Mouse (Mus musculus): ENCODE measurements around the gene Rhox2g. TPM values are rescaled to one million over a fixed set of nuclear protein-coding genes. Genes with fewer than 3 reads are reported as not detected.
"Not testable (repeated sequence)": the region's sequence is repeated elsewhere in the genome, so short reads cannot be mapped to it uniquely, and the experiment has no call there.

Gene Rhox2g
- polyA plus RNA-seq (2016; fragmentation: Nextera tagmentation; extraction: Ambion mirVana): not detected in 2 replicates

DNA sequence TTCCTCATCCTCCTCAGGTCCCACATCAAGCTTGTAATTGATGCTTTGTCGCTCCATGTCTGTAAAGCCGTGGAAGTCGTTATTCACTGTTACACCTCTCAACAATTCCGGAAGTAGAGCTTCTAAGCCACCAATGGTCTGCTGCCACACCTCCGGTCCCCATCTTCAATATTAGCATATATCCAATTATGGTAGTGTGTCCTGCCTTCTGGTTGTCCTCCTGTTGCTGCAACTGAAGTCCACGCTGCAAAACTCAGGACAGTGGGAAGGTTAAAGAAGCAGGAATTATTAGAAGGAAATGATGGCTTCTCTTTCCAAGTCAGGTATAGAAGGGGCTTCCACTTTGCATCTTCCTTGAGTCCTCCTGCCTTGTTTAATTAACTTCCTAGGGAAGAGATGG is at the start of gene Rhox2g:
Gene Rhox2g (minus strand): TSS at position 101 of the 400 bp plus-strand sequence.
- not testable (repeated sequence) for H3K9me3 ChIP-seq; H3K27ac ChIP-seq; H3K27me3 ChIP-seq (ENCODE audit: insufficient read depth, poor library complexity, severe bottlenecking); DNase-seq (ENCODE audit: low spot score); H3K4me3 ChIP-seq; H3K36me3 ChIP-seq; H3K4me1 ChIP-seq
- 92% methylated on average over 6 of the region's 6 CpGs for WGBS

GRCm38 (mm10) chrX:37692261-37692660 is 49.0 kb upstream of the Rhox2g start:
- no peaks in the 10 kb centered on the region for H3K36me3 ChIP-seq
- WGBS: 69% methylated on average over 2 of the region's 2 CpGs

DNA sequence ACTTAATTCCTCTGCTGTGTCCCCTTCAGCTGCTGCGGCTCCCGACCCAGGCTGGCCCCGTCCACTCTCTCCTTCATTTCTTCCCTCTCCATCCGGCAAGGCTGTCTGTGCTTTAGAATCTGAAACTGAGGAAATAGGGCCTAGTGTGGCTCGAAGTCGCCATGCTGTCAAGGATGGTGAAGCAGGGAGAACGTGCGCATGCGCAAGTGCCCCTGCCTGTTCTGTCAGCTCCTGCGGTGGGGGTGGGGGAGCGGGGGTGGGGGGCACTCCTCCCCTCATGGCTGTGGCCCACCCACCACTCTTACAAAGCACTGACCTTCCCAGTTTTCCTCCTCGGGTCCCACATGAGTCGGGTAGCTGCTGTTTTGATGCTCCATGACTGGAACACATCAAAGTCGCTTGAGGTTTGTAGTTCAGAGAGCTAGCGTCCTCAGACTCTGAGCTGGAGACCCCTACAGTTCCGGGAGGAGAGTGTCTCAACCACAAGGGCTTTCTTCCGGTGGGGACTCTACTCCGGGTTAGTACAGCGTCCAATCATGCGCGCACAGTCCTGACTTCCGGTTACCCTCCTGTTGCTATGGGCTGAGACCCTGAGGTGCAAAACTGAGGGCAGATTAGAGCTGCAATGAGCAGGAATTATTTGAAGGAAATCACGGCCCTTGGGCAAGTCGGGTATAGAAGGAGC is 39.9 kb upstream of the Rhox2g start:
- no peak for DNase-seq (ENCODE audit: low spot score)

More at GRCm38 (mm10) chrX:37692261-37692660, 49.0 kb upstream of the Rhox2g start:
- H3K9me3 ChIP-seq: no peaks in the 10 kb centered on the region
- H3K27ac ChIP-seq: no peak overlapping the region
- DNase-seq (ENCODE audit: low spot score): no peak
- no peak overlapping the region for H3K4me3 ChIP-seq
- no peaks in the 10 kb centered on the region for H3K4me1 ChIP-seq
- H3K27me3 ChIP-seq (ENCODE audit: insufficient read depth, poor library complexity, severe bottlenecking): no peaks in the 10 kb centered on the region

GRCm38 (mm10) chrX:37673177-37673576 is 29.9 kb upstream of the Rhox2g start, which contains the start of gene Rhox2h:
TSS of gene Rhox2h (minus strand) at chrX:37673277.
- H3K9me3 ChIP-seq; H3K36me3 ChIP-seq; H3K4me1 ChIP-seq; H3K4me3 ChIP-seq; DNase-seq (ENCODE audit: low spot score); H3K27me3 ChIP-seq (ENCODE audit: insufficient read depth, poor library complexity, severe bottlenecking); H3K27ac ChIP-seq: not testable (repeated sequence)
- 79% methylated on average over 8 of the region's 8 CpGs for WGBS

More for the DNA sequence above, 39.9 kb upstream of the Rhox2g start:
- 81% methylated on average over 24 of the region's 24 CpGs for WGBS
- Histone ChIP-seq H3K4me1 (no peaks in the 10 kb centered on the region), H3K4me3 (no peak overlapping the region), H3K36me3 (no peaks in the 10 kb centered on the region), H3K27ac (no peak overlapping the region), H3K27me3 (ENCODE audit: insufficient read depth, poor library complexity, severe bottlenecking) (no peaks in the 10 kb centered on the region), H3K9me3 (no peaks in the 10 kb centered on the region)

GRCm38 (mm10) chrX:37668664-37669063 is 25.4 kb upstream of the Rhox2g start, which contains the start of gene Rhox3h:
TSS of gene Rhox3h (minus strand) at chrX:37668764.
- not testable (repeated sequence) for H3K9me3 ChIP-seq; H3K4me1 ChIP-seq; H3K27ac ChIP-seq; H3K4me3 ChIP-seq; H3K27me3 ChIP-seq (ENCODE audit: insufficient read depth, poor library complexity, severe bottlenecking); H3K36me3 ChIP-seq; DNase-seq (ENCODE audit: low spot score)
- 86% methylated on average over 1 of the region's 3 CpGs for WGBS

- 82% methylated on average over 17 of the region's 20 CpGs for WGBS
- DNase-seq (ENCODE audit: low spot score); H3K4me3 ChIP-seq; H3K4me1 ChIP-seq; H3K27ac ChIP-seq; H3K27me3 ChIP-seq (ENCODE audit: insufficient read depth, poor library complexity, severe bottlenecking); H3K9me3 ChIP-seq; H3K36me3 ChIP-seq: not testable (repeated sequence)
These were observed 8.0 kb upstream of the Rhox2g start, which contains the start of gene Rhox4g for GRCm38 (mm10) chrX:37651227-37651626. TSS of gene Rhox4g (minus strand) at chrX:37651327.

- not testable (repeated sequence) for H3K27ac ChIP-seq; H3K9me3 ChIP-seq; H3K4me1 ChIP-seq; H3K27me3 ChIP-seq (ENCODE audit: insufficient read depth, poor library complexity, severe bottlenecking); H3K36me3 ChIP-seq; H3K4me3 ChIP-seq; DNase-seq (ENCODE audit: low spot score)
- WGBS: 87% methylated on average over 2 of the region's 2 CpGs
These were observed 14.8 kb downstream of the Rhox2g start, which contains the start of gene Rhox3g for GRCm38 (mm10) chrX:37628512-37628911. TSS of gene Rhox3g (minus strand) at chrX:37628612.

- H3K4me3 ChIP-seq; H3K36me3 ChIP-seq; H3K9me3 ChIP-seq; H3K4me1 ChIP-seq; H3K27ac ChIP-seq; DNase-seq (ENCODE audit: low spot score); H3K27me3 ChIP-seq (ENCODE audit: insufficient read depth, poor library complexity, severe bottlenecking): not testable (repeated sequence)
- 94% methylated on average over 16 of the region's 19 CpGs for WGBS
These were observed 35.7 kb downstream of the Rhox2g start, which contains the start of gene Rhox4f for GRCm38 (mm10) chrX:37607604-37608003. TSS of gene Rhox4f (minus strand) at chrX:37607704.

Other genes with a start within 250 kb of the Rhox2g start
- not detected in 2 replicates for gene Rhox2b, start 231.4 kb downstream of the Rhox2g start, polyA plus RNA-seq (2016; fragmentation: Nextera tagmentation; extraction: Ambion mirVana)
- gene Rhox4b, start 211.0 kb downstream of the Rhox2g start, polyA plus RNA-seq (2016; fragmentation: Nextera tagmentation; extraction: Ambion mirVana): 0.42 and 0.63 TPM in 2 replicates
- gene Rhox2c, start 189.8 kb downstream of the Rhox2g start, polyA plus RNA-seq (2016; fragmentation: Nextera tagmentation; extraction: Ambion mirVana): not detected in 2 replicates
- gene Rhox3c, start 184.9 kb downstream of the Rhox2g start, polyA plus RNA-seq (2016; fragmentation: Nextera tagmentation; extraction: Ambion mirVana): not detected in 2 replicates
- gene Rhox4c, start 163.1 kb downstream of the Rhox2g start, polyA plus RNA-seq (2016; fragmentation: Nextera tagmentation; extraction: Ambion mirVana): not detected in 2 replicates
- gene Rhox2d, start 150.0 kb downstream of the Rhox2g start, polyA plus RNA-seq (2016; fragmentation: Nextera tagmentation; extraction: Ambion mirVana): not detected in 2 replicates
- 0.10 TPM in 1 of 2 replicates, not detected in the other for gene Rhox4d, start 129.1 kb downstream of the Rhox2g start, polyA plus RNA-seq (2016; fragmentation: Nextera tagmentation; extraction: Ambion mirVana)
- gene Rhox2e, start 113.0 kb downstream of the Rhox2g start, polyA plus RNA-seq (2016; fragmentation: Nextera tagmentation; extraction: Ambion mirVana): not detected in 2 replicates
- gene Rhox3e, start 101.5 kb downstream of the Rhox2g start, polyA plus RNA-seq (2016; fragmentation: Nextera tagmentation; extraction: Ambion mirVana): not detected in 2 replicates
- gene Rhox4e, start 86.1 kb downstream of the Rhox2g start, polyA plus RNA-seq (2016; fragmentation: Nextera tagmentation; extraction: Ambion mirVana): 0.60 TPM in 1 of 2 replicates, not detected in the other
- not detected in 2 replicates for gene Rhox2f, start 72.1 kb downstream of the Rhox2g start, polyA plus RNA-seq (2016; fragmentation: Nextera tagmentation; extraction: Ambion mirVana)
- gene Rhox3f, start 62.5 kb downstream of the Rhox2g start, polyA plus RNA-seq (2016; fragmentation: Nextera tagmentation; extraction: Ambion mirVana): not detected in 2 replicates
- gene Rhox4f, start 35.8 kb downstream of the Rhox2g start, polyA plus RNA-seq (2016; fragmentation: Nextera tagmentation; extraction: Ambion mirVana): not detected in 2 replicates
- gene Rhox3g, start 14.9 kb downstream of the Rhox2g start, polyA plus RNA-seq (2016; fragmentation: Nextera tagmentation; extraction: Ambion mirVana): not detected in 2 replicates
- gene Rhox4g, start 7.9 kb upstream of the Rhox2g start, polyA plus RNA-seq (2016; fragmentation: Nextera tagmentation; extraction: Ambion mirVana): not detected in 2 replicates
- not detected in 2 replicates for gene Rhox3h, start 25.3 kb upstream of the Rhox2g start, polyA plus RNA-seq (2016; fragmentation: Nextera tagmentation; extraction: Ambion mirVana)
- gene Rhox2h, start 29.8 kb upstream of the Rhox2g start, polyA plus RNA-seq (2016; fragmentation: Nextera tagmentation; extraction: Ambion mirVana): not detected in 2 replicates
- 14.2 and 15.1 TPM in 2 replicates for gene Rhox5, start 161.4 kb upstream of the Rhox2g start, polyA plus RNA-seq (2016; fragmentation: Nextera tagmentation; extraction: Ambion mirVana)
- not detected in 2 replicates for gene Rhox6, start 183.4 kb upstream of the Rhox2g start, polyA plus RNA-seq (2016; fragmentation: Nextera tagmentation; extraction: Ambion mirVana)
- gene Rhox7a, start 188.2 kb upstream of the Rhox2g start, polyA plus RNA-seq (2016; fragmentation: Nextera tagmentation; extraction: Ambion mirVana): not detected in 2 replicates
- gene Rhox8, start 235.5 kb upstream of the Rhox2g start, polyA plus RNA-seq (2016; fragmentation: Nextera tagmentation; extraction: Ambion mirVana): not detected in 2 replicates

All from heart, embryonic 10.5 days (tissue).